Mouse (Mus musculus) fat pad, adult 2 months (tissue): ENCODE results near the gene Gm49425.

ENCODE experiments used
- DNase-seq: peaks from one replicate; pipeline ENCODE4 v3.0.0-alpha.2; 2011; ENCODE audit warnings: low read depth, low spot score; ENCODE audit errors: extremely low read depth

Gene Gm49425

DNA sequence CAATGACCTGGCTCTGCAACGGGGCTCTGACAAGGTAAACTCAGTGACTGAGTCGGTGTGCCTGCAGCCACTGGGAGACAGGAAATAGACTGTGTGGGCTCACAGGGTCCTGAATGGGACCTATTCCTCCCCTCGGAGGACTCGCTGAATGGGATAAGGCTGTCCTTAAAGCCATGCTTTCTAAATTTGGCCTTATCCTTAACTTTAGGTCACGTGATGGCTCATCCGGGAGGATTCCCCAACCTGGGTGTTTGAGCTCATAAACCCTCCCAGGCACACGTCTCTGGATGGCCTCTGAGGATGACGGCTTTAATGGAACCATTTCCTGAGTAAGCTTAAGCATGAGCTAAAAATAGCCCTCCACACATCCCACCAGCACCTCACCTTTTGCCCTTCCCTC, 24.3 kb downstream of the Gm49425 start:
- no peak for DNase-seq

DNA sequence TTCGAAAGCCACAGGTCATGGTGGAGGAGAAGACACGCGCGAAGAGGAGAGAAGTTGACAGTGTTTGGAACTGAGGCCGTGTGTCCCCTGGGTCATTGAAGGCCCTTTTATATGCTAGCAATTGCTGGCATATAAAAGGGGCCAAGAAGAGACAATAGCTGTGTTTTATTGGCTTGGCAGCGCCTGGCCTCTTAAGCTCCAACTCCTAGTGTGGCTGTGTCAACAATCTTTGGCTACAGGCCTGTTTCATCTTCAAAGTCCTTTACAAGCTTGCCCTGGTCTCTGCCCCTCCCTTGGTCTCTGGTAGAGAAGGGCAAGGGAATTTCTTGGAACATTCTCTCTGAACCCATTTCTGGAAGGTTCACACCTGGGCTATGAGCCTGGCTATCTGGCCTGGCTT, 25.6 kb downstream of the Gm49425 start, which contains the start of gene Krt83:
Krt83 (minus strand) TSS at position 82 of the 400 bp plus-strand sequence.
- no peak for DNase-seq

DNA sequence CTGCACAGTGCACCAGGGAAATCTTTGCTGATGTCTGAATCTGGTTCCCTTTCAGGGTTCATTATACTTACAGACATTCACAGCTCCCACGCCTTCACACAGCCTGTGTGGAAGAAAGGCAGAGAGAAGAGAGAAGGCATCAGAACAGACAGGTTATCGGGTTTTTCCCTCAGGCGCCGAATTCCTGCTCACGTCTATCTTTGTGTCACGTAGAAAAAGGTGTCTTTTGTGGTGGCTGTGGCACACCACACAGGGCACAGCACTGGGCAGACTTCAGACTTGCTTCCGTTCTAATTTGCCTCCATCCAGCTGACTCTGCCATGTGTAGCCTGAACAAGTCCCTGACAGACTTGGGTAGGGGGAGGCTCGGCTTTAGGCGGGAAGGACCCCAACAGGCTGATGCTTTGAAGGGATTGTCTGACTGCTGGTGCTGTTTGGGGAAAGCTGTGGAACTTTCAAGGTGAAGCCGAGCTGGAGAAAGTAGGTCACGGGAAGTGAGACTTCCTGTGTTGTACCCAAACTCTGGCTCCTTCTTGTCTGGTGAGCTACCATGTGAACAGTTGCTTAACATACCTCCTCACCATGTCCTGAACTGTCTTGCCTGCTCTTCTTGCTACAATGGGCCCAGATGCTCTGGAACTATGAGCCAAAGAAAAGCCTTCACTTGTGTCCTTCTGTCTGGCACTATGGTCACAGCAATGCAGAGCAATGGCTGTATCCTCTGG, 31.0 kb downstream of the Gm49425 start:
- DNase-seq, result no peak

DNA sequence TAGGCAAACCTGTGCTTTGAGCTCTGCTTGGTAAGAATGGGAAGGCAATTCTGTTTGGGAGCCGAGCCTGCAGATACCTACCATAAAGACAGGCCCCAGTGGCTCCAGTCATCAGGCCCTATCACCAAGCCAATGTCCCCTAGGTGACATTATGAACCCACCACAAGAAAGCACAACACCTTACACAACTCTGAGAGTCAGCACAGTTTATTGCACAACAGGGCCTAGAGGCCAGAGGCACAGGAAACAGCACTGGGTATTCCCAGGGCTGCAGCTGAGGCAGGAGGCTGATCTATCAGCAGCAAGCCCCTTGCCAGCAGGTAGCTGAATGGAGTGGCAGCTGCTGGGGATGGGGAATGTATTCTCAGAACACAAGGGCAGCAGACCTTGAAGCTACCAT, 32.1 kb downstream of the Gm49425 start:
- no peak for DNase-seq

DNA sequence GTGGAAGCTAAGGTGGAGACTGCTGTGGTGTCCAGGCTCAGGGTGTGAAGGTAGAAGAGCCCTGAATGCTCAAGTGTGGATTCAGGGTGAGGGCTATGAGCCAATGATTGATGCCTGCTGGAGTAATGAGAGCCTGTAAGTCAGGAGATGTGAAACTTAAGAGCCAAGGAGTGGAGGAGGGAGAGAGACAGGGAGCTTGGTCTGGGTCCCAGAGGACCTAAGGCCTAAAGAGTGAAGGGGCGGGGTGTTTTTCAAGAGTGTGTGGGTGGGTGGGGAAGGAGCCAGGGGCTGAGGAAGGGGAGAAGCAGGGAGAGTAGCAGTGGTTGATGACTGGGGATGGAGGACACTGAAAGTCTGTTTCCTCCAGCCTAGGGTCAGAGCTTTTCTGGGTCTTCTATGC, 33.4 kb downstream of the Gm49425 start:
- DNase-seq, result no peak

DNA sequence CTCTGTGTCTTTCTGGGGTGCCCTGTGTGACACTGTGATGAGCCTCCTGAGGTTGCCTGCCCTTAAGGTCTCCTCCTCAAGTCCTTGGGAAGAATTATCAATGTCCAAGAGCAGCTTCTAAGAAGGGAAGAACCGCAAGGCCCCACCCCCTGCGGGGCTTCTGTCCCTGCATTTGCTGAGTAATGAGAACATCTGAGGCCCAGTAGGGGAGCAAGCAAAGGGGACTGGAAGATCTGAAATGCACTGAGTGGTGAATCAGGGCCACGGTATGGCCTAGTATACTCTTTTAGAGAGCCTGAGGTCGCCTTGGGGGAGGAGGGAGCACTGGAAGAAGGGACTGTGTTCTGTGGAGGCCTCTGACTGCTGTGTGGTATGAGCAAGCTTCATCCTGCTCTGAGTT, 35.0 kb downstream of the Gm49425 start:
- no peak for DNase-seq

DNA sequence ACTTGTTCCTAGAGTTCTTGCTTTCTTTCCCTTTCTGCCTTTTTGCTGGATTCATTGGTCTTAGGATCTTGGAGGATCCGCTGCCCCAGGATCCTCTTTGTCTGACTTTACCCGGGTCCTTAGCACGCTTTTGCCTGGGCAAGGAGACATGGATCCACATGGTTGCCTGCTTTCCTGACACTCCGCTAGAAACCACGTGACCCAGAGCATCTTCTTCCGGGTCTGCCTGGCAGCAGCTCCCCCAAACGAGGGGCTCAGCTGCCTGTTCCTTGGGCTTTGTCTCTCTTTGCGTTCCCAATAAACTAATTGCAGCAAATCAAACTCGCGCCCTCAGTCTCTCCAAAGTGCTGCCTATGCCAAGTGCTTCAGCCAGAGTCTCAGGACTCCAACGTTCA, 37.4 kb downstream of the Gm49425 start:
- no peak for DNase-seq

DNA sequence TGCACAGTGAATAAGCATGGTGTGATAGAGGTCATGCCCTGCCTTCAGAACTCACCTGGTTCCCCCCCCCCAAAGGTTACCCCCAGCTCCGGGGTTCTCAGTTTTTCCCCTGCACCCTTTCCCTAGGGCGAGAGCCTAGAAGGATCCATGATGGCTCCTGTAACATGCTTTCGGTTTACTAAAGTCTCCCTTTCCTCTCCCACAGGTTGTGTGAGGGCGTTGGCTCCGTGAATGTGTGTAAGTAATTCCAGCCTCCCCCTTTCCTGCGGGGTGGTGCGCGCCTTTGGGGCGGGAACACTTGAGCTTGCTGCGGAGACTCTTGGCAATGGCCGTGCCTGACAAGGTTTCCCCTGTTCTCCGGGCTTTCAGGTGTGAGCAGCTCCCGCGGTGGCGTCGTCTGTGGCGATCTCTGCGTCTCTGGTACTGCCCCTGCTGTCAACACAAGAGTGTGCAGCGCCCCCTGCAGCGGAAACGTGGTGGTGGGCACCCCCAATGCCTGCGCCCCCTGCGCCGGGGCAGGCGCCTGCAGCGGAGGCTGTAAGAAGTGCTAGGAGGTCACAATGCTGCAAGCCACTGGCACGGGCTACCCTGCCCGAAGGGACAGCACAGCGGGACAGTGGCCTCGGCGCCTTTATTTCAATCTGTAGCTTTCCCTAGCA, 37.9 kb downstream of the Gm49425 start:
- no peak for DNase-seq

DNA sequence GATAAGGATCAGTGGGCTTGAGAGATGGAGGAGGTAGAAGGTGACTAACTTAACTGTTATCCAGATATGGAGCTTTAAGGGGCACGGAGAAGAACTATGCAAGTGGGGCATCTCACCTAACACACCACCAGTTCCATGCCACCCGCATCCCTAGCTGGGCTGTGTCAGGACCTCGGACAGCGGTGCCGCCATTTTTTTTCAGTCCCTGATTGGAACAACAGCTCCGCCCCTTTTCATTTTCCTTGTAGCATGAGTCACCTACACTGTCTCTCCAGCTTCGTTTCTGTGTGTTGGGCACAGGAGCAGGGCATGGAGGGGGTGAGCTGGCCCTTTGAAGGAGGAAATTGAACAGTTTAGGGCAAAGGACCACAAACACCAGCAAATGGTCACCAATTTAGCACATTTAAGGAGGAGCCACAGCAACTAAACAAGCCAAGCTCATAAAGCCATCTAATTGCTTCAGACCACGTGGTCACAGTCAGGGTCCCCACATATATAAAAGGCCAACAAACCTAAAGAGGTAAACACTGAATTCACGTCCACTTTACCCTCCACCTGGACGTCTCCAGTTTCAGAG, 44.0 kb downstream of the Gm49425 start, which contains the start of gene Krt86:
Krt86 (plus strand) TSS at position 527 of the 577 bp plus-strand sequence.
- DNase-seq, result no peak

DNA sequence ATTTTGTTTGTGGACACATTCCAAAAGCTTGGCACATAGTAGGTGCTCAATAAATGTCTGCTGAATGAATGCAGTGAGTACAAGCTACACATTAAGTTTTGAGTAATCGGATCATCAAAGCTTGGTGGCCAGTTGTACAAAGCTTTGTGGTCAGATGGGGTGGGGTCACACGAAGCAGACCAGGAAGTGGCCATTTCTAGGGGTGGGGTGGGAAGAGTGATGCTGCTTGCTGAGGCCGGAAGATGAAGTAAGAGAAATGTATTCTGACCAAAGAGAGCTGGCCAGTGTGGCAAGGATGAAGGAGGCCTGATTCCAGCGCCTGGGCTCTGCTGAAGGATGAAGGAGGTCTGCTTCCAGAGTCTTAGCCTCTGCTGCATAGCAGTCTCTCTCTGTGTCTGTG, 48.0 kb downstream of the Gm49425 start:
- no peak for DNase-seq
